15 mouse cellular contexts compared by ENCODE assay signal in the genomic region with DNA sequence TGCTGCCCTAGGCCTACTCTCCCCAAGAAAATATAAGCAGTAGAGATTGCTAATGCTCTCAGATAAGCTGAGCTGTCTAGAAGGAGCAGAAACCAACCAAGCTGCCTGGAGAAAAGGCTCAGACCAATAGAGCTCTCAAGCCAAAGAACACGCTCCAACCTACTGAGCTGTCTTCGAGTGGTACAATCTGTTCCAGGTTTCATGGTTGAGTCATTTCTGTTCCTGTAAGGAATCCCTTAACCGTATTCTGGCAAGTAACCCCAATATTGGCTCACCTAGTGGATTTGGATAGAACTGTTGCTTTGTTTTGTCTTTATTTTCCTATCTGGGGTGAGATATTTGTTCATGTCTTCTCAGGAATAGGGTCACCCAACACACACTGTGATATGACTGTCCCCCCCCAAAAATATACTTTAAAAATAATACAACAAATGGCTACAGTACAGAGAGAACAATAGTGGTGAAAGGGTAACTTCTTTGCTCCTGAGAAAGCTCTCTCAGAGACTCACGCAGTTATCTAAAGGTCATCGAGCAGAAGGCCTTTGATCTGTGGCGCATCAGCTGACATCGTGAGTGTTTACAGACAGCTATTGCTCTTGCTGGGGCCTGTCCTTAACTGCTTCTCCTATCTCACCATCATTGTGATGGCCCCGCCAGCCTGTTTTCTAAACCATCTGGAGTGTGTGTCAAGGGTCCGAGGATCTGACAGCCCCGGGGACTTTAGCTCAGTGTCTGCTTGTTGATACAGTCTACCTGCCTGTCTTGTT. TPM values are rescaled to one million over a fixed set of nuclear protein-coding genes. Genes with fewer than 3 reads are reported as not detected.
A peak's percentile ranks its signal among the peaks of the same experiment; 100 is the strongest.
DNase-seq lines count a peak whose midpoint lies in the region; ATAC-seq and TF ChIP-seq lines count a peak whose summit lies in the region.
"Had no signal": no experiment of that assay in that cellular context is flagged by ENCODE, and none has a peak within 500 bp of the region (broad histone marks: within the 10 kb centered on the region; RNA-seq: fewer than 3 reads in every experiment).

No protein-coding gene starts in this region.

- DNase-seq in adrenal gland, postnatal 14 days: peak; percentile 29
- no peak for DNase-seq in adrenal gland, postnatal 25 days
- DNase-seq in NIH3T3 (ENCODE audit: low read depth): peak; percentile 15
- peak; percentile 66 for DNase-seq in induced T-regulatory cell, adult 2 months (ENCODE audit: low read depth)
- no peak for DNase-seq in spleen, adult 12 weeks (ENCODE audit: low spot score)
- DNase-seq in hindbrain, postnatal 0 days (ENCODE audit: low spot score): no peak
- no peak for DNase-seq in B cell, adult 2 months
- DNase-seq: cerebellum, adult 8-10 months; heart, postnatal 10 days; layer of hippocampus, adult 9-11 months; lung, postnatal 4 days; right cerebral cortex, postnatal 4 days had no signal

- H3K36me3 ChIP-seq in liver, embryonic 16.5 days (ENCODE audit: control insufficient read depth, insufficient read depth): no peaks in the 10 kb centered on the region
- no peaks in the 10 kb centered on the region for H3K36me3 ChIP-seq in hindbrain, postnatal 0 days (ENCODE audit: insufficient read depth, low read length)
- H3K36me3 ChIP-seq: limb, embryonic 13.5 days had no signal

- H3K27me3 ChIP-seq in liver, embryonic 16.5 days (ENCODE audit: control insufficient read depth, insufficient read depth, low read depth, low read length): no peaks in the 10 kb centered on the region
- H3K27me3 ChIP-seq in hindbrain, postnatal 0 days (ENCODE audit: insufficient read depth, low read length): no peaks in the 10 kb centered on the region
- H3K27me3 ChIP-seq: limb, embryonic 13.5 days had no signal

- H3K27ac ChIP-seq in liver, embryonic 16.5 days (ENCODE audit: low read length): no peak overlapping the region
- no peak overlapping the region for H3K27ac ChIP-seq in hindbrain, postnatal 0 days
- H3K27ac ChIP-seq: limb, embryonic 13.5 days had no signal

- 55% methylated on average over 10 of the region's 10 CpGs for WGBS in liver, embryonic 16.5 days (ENCODE audit: insufficient replicate concordance)
- WGBS in hindbrain, postnatal 0 days: 77% methylated on average over 10 of the region's 10 CpGs

- TF ChIP-seq CTCF in hindbrain, postnatal 0 days (IDR thresholded peaks at IDR 0.05; ENCODE audit: low read depth): no peak

- H3K9me3 ChIP-seq in liver, embryonic 16.5 days (replicated peaks; ENCODE audit: control insufficient read depth, low read length): no peaks in the 10 kb centered on the region
- no peaks in the 10 kb centered on the region for H3K9me3 ChIP-seq in hindbrain, postnatal 0 days (ENCODE audit: low read length)
- H3K9me3 ChIP-seq: limb, embryonic 13.5 days had no signal

- H3K9ac ChIP-seq in liver, embryonic 16.5 days (ENCODE audit: low read depth, low read length): no peak overlapping the region
- H3K9ac ChIP-seq in hindbrain, postnatal 0 days (replicated peaks; ENCODE audit: low read length): no peak overlapping the region
- H3K9ac ChIP-seq: limb, embryonic 13.5 days had no signal

- no peaks in the 10 kb centered on the region for H3K4me1 ChIP-seq in liver, embryonic 16.5 days (ENCODE audit: control insufficient read depth, low read depth, low read length)
- H3K4me1 ChIP-seq in hindbrain, postnatal 0 days (ENCODE audit: insufficient read depth, low read length): no peaks in the 10 kb centered on the region
- H3K4me1 ChIP-seq: limb, embryonic 13.5 days had no signal

- ATAC-seq in liver, embryonic 16.5 days (ENCODE audit: low read depth): peak; percentile 67; the same call in 1 of the 2 replicates
- no peak for ATAC-seq in hindbrain, postnatal 0 days
- ATAC-seq: forebrain, embryonic 16.5 days had no signal

- no peak overlapping the region for H3K4me2 ChIP-seq in liver, embryonic 16.5 days (ENCODE audit: low read depth, low read length)
- H3K4me2 ChIP-seq in hindbrain, postnatal 0 days (ENCODE audit: low read depth, low read length): no peak overlapping the region
- H3K4me2 ChIP-seq: limb, embryonic 13.5 days had no signal

- no peak overlapping the region for H3K4me3 ChIP-seq in liver, embryonic 16.5 days (ENCODE audit: low read depth, low read length)
- H3K4me3 ChIP-seq in hindbrain, postnatal 0 days (ENCODE audit: low read length): no peak overlapping the region
- H3K4me3 ChIP-seq: limb, embryonic 13.5 days had no signal

RNA-seq across cellular contexts. Expression of a gene that starts 8.1 kb away (rescaled TPM):
- 31.1 and 35.7 TPM in 2 replicates for total RNA-seq in adrenal gland, postnatal 14 days (2021)
- total RNA-seq in adrenal gland, postnatal 25 days (2021): 38.5 and 41.3 TPM in 2 replicates
- polyA plus RNA-seq in liver, embryonic 16.5 days (2015; fragmentation: Nextera tagmentation; extraction: Ambion mirVana): 2.7 and 3.0 TPM in 2 replicates
- 64.9 and 69.5 TPM in 2 replicates for total RNA-seq in hindbrain, postnatal 0 days (2014; rRNA removed)
- 20.6 and 21.1 TPM in 2 replicates for polyA plus RNA-seq in hindbrain, postnatal 0 days (2015; fragmentation: Nextera tagmentation; extraction: Ambion mirVana)

RNA-seq across cellular contexts. Expression of a gene that starts 24.5 kb away (rescaled TPM):
- total RNA-seq in adrenal gland, postnatal 14 days (2021): 30.6 and 37.8 TPM in 2 replicates
- 25.7 and 31.1 TPM in 2 replicates for total RNA-seq in adrenal gland, postnatal 25 days (2021)
- 35.1 and 42.4 TPM in 2 replicates for polyA plus RNA-seq in liver, embryonic 16.5 days (2015; fragmentation: Nextera tagmentation; extraction: Ambion mirVana)
- total RNA-seq in hindbrain, postnatal 0 days (2014; rRNA removed): 10.4 and 27.9 TPM in 2 replicates
- 55.9 and 60.6 TPM in 2 replicates for polyA plus RNA-seq in hindbrain, postnatal 0 days (2015; fragmentation: Nextera tagmentation; extraction: Ambion mirVana)

Comparison
In these comparisons a context has a peak if more than half of its experiments do, and no peak if none do; other contexts are left out.
1. DNase-seq: peak in adrenal gland, postnatal 14 days (single experiment), NIH3T3 (single experiment) and induced T-regulatory cell, adult 2 months (single experiment); none in adrenal gland, postnatal 25 days (single experiment), spleen, adult 12 weeks (single experiment), hindbrain, postnatal 0 days (single experiment) and B cell, adult 2 months (0 of 2).